Mouse (Mus musculus): Measurements from ENCODE around the gene Gabrb3. TPM values are rescaled to one million over a fixed set of nuclear protein-coding genes. Genes with fewer than 3 reads are reported as not detected.

The Gabrb3 gene
- polyA plus RNA-seq, 1 experiment = 49.2 TPM

DNA sequence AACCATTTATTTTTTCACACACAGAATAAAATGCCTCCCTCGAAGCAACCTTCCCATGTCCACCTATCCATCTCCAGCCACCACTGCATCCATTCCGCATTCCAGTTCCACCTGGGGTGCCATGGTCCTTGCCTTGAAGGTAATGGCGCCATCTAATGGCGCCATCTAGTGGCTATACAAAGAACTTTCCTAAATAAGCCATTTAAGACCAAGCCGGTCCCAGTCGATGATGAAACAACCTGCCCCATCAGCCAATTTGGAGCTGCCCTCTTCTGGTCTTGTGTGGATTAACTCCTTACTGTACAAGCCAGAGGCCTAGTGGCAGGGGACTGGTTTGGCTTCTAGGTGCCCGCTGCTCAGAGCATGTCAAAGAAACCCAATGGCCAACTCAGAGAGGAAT is 119.1 kb downstream of the Gabrb3 start:
- no peaks in the 10 kb centered on the region for H3K27me3 ChIP-seq (ENCODE audit: control insufficient read depth, insufficient read depth, low read length)
- H3K27ac ChIP-seq (ENCODE audit: insufficient read depth, low read length) = no peak overlapping the region
- peak in 1 of 2 experiments; percentile 6 for DNase-seq
- no peaks in the 10 kb centered on the region for H3K4me1 ChIP-seq (ENCODE audit: control insufficient read depth, insufficient read depth, low read length)
- WGBS = 25% methylated on average over 7 of the region's 7 CpGs
- no peak overlapping the region for H3K4me3 ChIP-seq (replicated peaks; ENCODE audit: insufficient read depth, low read depth, low read length)
- TF ChIP-seq POLR2A (IDR thresholded peaks at IDR 0.05; ENCODE audit: borderline replicate concordance, insufficient read depth, low read length) (no peak), CTCF (IDR thresholded peaks at IDR 0.05; ENCODE audit: borderline replicate concordance, insufficient read depth, low read depth, low read length) (peak; percentile 25; the same call in 1 of the 2 replicates)

DNA sequence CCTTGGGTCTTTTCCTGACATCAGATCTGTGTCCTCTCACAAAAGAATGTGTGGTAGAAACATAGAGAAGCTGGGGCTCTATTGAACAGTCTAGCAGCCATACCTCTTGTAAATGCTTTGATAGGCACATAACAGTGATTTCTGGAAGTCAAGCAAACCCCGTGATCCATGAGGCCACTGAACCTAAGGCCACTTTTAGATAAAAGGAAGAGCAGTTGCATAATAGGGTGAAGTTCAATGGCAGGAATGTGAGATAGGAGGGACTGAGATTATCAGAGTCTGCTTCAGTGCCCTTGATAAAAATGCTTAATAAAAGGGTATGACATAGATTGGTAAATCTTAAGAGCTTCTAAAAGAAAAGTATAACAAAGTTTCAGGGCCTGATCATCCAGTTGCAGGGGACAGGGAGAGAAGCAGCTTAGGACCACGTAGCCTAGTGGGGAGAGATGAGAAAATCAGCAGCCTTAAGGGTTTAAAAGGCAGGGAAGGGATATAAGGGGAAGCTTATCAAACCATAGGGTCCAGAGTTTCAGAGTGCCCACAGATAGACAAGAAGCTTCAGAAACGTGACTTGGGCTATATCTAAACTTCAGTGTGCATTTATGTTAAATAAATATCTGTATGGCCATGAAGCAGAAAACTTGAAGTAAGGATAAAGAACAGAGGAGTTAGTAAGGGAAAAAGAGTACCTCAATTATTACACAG is 141.4 kb downstream of the Gabrb3 start:
- TF ChIP-seq POLR2A (IDR thresholded peaks at IDR 0.05; ENCODE audit: borderline replicate concordance, insufficient read depth, low read length) (no peak), CTCF (IDR thresholded peaks at IDR 0.05; ENCODE audit: borderline replicate concordance, insufficient read depth, low read depth, low read length) (no peak)
- Histone ChIP-seq H3K27me3 (ENCODE audit: control insufficient read depth, insufficient read depth, low read length) (no peaks in the 10 kb centered on the region), H3K4me1 (ENCODE audit: control insufficient read depth, insufficient read depth, low read length) (no peaks in the 10 kb centered on the region), H3K27ac (ENCODE audit: insufficient read depth, low read length) (no peak overlapping the region), H3K4me3 (replicated peaks; ENCODE audit: insufficient read depth, low read depth, low read length) (no peak overlapping the region)
- 74% methylated on average over 3 of the region's 3 CpGs for WGBS
- DNase-seq = no peak

DNA sequence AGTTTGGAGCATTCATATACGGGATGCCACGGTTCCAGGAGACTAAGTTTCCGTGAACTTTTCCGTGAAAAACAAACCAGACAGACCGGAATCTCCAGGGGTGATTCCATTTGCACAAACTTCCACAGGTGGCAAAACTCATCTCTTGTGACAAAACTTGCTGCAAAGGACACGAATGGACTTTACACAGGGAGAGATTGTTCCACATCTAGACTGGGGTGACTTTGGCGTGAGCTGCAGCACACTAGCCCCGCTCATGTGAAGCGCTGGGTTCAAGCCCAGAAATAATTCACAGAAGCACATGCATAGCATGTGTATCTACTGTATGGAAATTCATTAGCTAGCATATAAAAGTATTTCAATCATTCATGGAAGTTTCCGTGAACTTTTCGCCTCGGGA is 144.9 kb downstream of the Gabrb3 start:
- H3K27ac ChIP-seq (ENCODE audit: insufficient read depth, low read length) = no peak overlapping the region
- DNase-seq = no peak
- 93% methylated on average over 12 of the region's 12 CpGs for WGBS
- no peaks in the 10 kb centered on the region for H3K27me3 ChIP-seq (ENCODE audit: control insufficient read depth, insufficient read depth, low read length)
- TF ChIP-seq CTCF (IDR thresholded peaks at IDR 0.05; ENCODE audit: borderline replicate concordance, insufficient read depth, low read depth, low read length) (no peak), POLR2A (IDR thresholded peaks at IDR 0.05; ENCODE audit: borderline replicate concordance, insufficient read depth, low read length) (no peak)
- H3K4me1 ChIP-seq (ENCODE audit: control insufficient read depth, insufficient read depth, low read length) = no peaks in the 10 kb centered on the region
- no peak overlapping the region for H3K4me3 ChIP-seq (replicated peaks; ENCODE audit: insufficient read depth, low read depth, low read length)

DNA sequence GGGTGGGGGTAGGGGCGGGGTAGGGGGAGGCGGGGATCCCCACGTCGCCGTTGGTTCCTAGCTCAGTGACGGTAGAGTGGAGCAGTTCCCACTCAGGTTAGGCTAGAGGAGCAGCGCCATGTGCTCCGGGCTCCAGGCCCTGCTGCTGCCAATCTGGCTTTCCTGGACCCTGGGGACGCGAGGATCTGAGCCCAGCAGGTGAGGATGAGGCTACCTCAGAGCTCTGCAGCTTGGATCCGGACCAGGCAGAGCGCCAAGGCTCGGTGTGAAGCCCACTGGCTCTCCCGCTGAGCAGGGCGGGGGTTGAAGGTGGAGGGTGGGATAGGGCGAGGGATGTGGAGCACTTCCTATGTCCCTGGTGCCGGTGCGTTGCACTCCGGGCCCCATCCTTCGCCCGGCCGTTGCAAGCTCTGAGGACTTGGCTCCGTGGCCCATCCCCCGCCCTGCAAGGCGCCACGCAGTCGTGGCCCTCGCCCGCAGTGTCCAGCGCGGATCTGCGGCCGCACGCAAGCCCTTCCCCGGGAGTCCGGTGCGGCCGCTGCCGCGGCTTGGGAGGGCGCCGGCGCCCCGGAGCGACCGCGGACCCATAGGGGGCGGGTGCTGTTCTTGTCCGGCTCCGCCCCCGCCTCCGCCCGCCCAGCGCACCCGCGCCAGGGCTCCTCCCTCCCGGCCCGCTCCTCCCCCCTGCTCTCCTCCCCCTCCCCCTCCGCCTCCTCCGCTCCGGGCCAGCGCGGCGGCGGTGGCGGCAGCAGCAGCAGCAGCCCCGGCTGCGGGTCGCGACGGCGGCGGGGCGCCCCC is 171.2 kb downstream of the Gabrb3 start:
- peak; percentile 88 to 90 for DNase-seq
- TF ChIP-seq POLR2A (IDR thresholded peaks at IDR 0.05; ENCODE audit: borderline replicate concordance, insufficient read depth, low read length) (peak; percentile 50), CTCF (IDR thresholded peaks at IDR 0.05; ENCODE audit: borderline replicate concordance, insufficient read depth, low read depth, low read length) (no peak)

DNA sequence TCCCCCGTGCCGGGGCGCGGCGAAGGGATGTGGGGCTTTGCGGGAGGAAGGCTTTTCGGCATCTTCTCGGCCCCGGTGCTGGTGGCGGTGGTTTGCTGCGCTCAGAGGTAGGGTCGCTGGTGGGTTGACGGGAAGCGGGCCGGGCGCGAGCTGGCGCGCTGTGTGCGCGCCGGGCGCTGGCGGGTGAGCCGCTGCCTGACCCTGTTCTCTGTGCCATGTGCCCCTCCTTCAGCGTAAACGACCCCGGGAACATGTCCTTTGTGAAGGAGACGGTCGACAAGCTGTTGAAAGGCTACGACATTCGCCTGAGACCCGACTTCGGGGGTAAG is 171.7 kb downstream of the Gabrb3 start:
- Histone ChIP-seq H3K27ac (ENCODE audit: insufficient read depth, low read length) (peak overlapping the region; percentile 94), H3K4me3 (replicated peaks; ENCODE audit: insufficient read depth, low read depth, low read length) (peak overlapping the region; percentile 84), H3K4me1 (ENCODE audit: control insufficient read depth, insufficient read depth, low read length) (peaks cover 3% of the 10 kb centered on the region; the same call in 1 of the 2 replicates), H3K27me3 (ENCODE audit: control insufficient read depth, insufficient read depth, low read length) (no peaks in the 10 kb centered on the region)
- under 1% methylated on average over 34 of the region's 34 CpGs for WGBS
- TF ChIP-seq POLR2A (IDR thresholded peaks at IDR 0.05; ENCODE audit: borderline replicate concordance, insufficient read depth, low read length) (no peak), CTCF (IDR thresholded peaks at IDR 0.05; ENCODE audit: borderline replicate concordance, insufficient read depth, low read depth, low read length) (no peak)
- DNase-seq = no peak

More for the DNA sequence above, 171.2 kb downstream of the Gabrb3 start:
- Histone ChIP-seq H3K4me3 (replicated peaks; ENCODE audit: insufficient read depth, low read depth, low read length) (peak overlapping the region; percentile 84), H3K27ac (ENCODE audit: insufficient read depth, low read length) (peak overlapping the region; percentile 94), H3K27me3 (ENCODE audit: control insufficient read depth, insufficient read depth, low read length) (no peaks in the 10 kb centered on the region), H3K4me1 (ENCODE audit: control insufficient read depth, insufficient read depth, low read length) (peaks cover 3% of the 10 kb centered on the region; the same call in 1 of the 2 replicates)
- under 1% methylated on average over 59 of the region's 74 CpGs for WGBS

DNA sequence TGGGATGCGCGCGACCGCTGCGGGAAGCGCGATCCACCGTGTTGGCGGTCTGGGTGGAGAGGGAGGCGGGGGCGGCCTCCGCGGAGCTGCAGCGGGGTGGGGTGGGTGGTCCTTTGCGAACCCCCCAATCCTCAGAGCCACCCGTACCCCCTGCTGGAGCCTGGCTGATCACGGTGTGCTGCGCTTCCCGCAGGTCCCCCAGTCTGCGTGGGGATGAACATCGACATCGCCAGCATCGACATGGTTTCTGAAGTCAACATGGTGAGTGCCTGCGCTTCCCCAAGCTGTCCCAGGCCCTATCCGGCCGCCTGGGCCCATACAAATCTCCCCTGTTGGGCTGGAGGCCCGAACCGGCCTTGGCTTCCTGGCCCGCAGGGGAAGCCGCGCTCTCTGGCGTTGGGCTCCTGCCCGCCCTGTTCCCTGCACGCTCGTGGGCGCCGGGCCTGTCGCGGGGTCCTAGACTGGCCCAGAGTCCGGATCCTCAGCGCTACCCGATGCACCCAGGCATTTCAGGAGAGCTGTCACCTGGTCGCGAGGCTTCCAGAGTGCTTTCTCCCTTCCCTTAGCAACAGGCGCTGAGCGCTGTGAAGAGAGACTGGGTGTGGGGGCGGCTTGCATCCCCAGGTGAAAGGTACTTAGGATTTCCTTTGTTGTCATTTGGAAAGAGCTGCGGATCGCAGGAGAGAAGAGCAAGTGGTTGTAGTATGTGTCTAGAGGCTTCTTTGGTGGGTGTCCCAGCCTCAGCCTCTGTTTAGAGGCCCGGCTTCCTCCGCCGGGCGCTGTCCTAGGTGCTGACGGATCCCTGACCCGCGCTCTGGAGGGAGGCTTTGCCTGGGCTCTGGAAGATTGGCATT is 172.3 kb downstream of the Gabrb3 start:
- no peak for TF ChIP-seq POLR2A (IDR thresholded peaks at IDR 0.05; ENCODE audit: borderline replicate concordance, insufficient read depth, low read length)
- TF ChIP-seq CTCF (IDR thresholded peaks at IDR 0.05; ENCODE audit: borderline replicate concordance, insufficient read depth, low read depth, low read length) = no peak
- Histone ChIP-seq H3K27me3 (ENCODE audit: control insufficient read depth, insufficient read depth, low read length) (no peaks in the 10 kb centered on the region), H3K27ac (ENCODE audit: insufficient read depth, low read length) (peak overlapping the region; percentile 94), H3K4me1 (ENCODE audit: control insufficient read depth, insufficient read depth, low read length) (peaks cover 3% of the 10 kb centered on the region; the same call in 1 of the 2 replicates), H3K4me3 (replicated peaks; ENCODE audit: insufficient read depth, low read depth, low read length) (peak overlapping the region; percentile 84)
- WGBS = 1% methylated on average over 56 of the region's 56 CpGs
- peak; percentile 62 to 76 for DNase-seq

DNA sequence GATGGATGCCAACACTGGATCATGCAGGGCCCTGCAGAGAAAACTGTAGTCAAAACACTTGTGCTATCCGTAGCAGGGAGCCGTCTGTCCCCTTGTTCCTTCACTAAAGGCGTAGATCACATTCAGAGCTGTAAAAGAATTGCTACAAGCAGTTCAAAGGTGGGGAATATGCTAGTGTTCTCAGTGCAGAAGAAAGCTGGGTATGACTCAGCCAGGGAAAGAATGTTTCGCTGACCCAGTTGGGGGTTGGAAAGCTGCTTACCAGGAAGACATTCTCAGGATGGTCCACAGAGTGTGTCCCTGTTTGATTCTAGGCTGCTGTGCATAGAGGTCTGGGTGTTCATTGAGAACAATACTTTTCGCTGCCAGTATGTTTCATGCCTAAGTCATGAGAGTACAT is 177.8 kb downstream of the Gabrb3 start:
- WGBS = 30% methylated on average over 5 of the region's 5 CpGs
- Histone ChIP-seq H3K4me1 (ENCODE audit: control insufficient read depth, insufficient read depth, low read length) (peaks cover 13% of the 10 kb centered on the region; the same call in 1 of the 2 replicates), H3K27me3 (ENCODE audit: control insufficient read depth, insufficient read depth, low read length) (no peaks in the 10 kb centered on the region), H3K4me3 (replicated peaks; ENCODE audit: insufficient read depth, low read depth, low read length) (no peak overlapping the region), H3K27ac (ENCODE audit: insufficient read depth, low read length) (no peak overlapping the region)
- no peak for TF ChIP-seq CTCF (IDR thresholded peaks at IDR 0.05; ENCODE audit: borderline replicate concordance, insufficient read depth, low read depth, low read length)
- peak; percentile 31 to 41 for DNase-seq
